ENCODE assay signal across 10 mouse cellular contexts in the genomic region with DNA sequence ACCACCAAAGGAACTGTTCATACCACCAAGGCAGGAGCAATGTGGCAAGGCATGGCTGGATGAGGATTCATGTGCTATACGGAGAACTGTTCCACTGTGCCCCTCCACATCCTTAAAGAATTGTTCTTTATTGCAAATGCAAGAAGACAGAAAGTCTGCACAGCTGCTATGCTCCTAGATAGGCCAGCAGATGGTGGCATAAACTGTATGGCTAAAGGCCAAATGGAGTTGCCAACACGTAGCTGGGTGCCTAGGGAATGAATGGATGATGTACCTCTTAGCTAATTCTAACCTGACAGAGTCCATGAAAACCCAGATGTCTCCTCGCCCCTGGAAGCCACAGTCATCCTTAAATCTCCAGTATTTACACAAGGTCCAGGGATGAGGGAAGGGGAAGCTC.
A peak's percentile ranks its signal among the peaks of the same experiment; 100 is the strongest.
DNase-seq lines count a peak whose midpoint lies in the region; ATAC-seq and TF ChIP-seq lines count a peak whose summit lies in the region.
"Had no signal": no experiment of that assay in that cellular context is flagged by ENCODE, and none has a peak within 500 bp of the region (broad histone marks: within the 10 kb centered on the region; RNA-seq: fewer than 3 reads in every experiment).

No protein-coding gene starts in this region.

- no peaks in the 10 kb centered on the region for H3K27me3 ChIP-seq in midbrain, postnatal 0 days (ENCODE audit: insufficient read depth, low read length)
- no peaks in the 10 kb centered on the region for H3K27me3 ChIP-seq in midbrain, embryonic 10.5 days (ENCODE audit: low read depth, poor library complexity, severe bottlenecking)
- no peaks in the 10 kb centered on the region for H3K27me3 ChIP-seq in liver, embryonic 12.5 days (replicated peaks)
- H3K27me3 ChIP-seq: stomach, embryonic 15.5 days had no signal

- peak; percentile 33; the same call in 1 of the 2 replicates for TF ChIP-seq CTCF in midbrain, postnatal 0 days (IDR thresholded peaks at IDR 0.05)

- H3K4me1 ChIP-seq in midbrain, postnatal 0 days (ENCODE audit: insufficient read depth, low read length): no peaks in the 10 kb centered on the region
- no peaks in the 10 kb centered on the region for H3K4me1 ChIP-seq in midbrain, embryonic 10.5 days
- no peaks in the 10 kb centered on the region for H3K4me1 ChIP-seq in liver, embryonic 12.5 days
- H3K4me1 ChIP-seq: stomach, embryonic 15.5 days had no signal

- H3K9me3 ChIP-seq in midbrain, postnatal 0 days (ENCODE audit: low read length): no peaks in the 10 kb centered on the region
- no peaks in the 10 kb centered on the region for H3K9me3 ChIP-seq in midbrain, embryonic 10.5 days (replicated peaks)
- no peaks in the 10 kb centered on the region for H3K9me3 ChIP-seq in liver, embryonic 12.5 days (replicated peaks)
- H3K9me3 ChIP-seq: stomach, embryonic 15.5 days had no signal

- H3K4me2 ChIP-seq in midbrain, postnatal 0 days (ENCODE audit: low read depth, low read length, poor library complexity, severe bottlenecking): no peak overlapping the region
- no peak overlapping the region for H3K4me2 ChIP-seq in liver, embryonic 12.5 days
- H3K4me2 ChIP-seq: stomach, embryonic 15.5 days had no signal

- ATAC-seq in cerebellum, adult (ENCODE audit: insufficient number of reproducible peaks, low FRiP score, low TSS enrichment): no peak
- ATAC-seq in midbrain, postnatal 0 days (ENCODE audit: low FRiP score): no peak; the same call in 1 of the 2 replicates
- no peak for ATAC-seq in liver, embryonic 12.5 days

- no peak overlapping the region for H3K4me3 ChIP-seq in midbrain, postnatal 0 days (ENCODE audit: low read depth, low read length)
- no peak overlapping the region for H3K4me3 ChIP-seq in midbrain, embryonic 10.5 days
- H3K4me3 ChIP-seq in liver, embryonic 12.5 days: no peak overlapping the region
- H3K4me3 ChIP-seq: stomach, embryonic 15.5 days had no signal

- H3K27ac ChIP-seq in midbrain, postnatal 0 days (ENCODE audit: low read depth, low read length): no peak overlapping the region
- no peak overlapping the region for H3K27ac ChIP-seq in midbrain, embryonic 10.5 days (replicated peaks)
- H3K27ac ChIP-seq in liver, embryonic 12.5 days: no peak overlapping the region
- H3K27ac ChIP-seq: stomach, embryonic 15.5 days had no signal

- H3K36me3 ChIP-seq in midbrain, postnatal 0 days (ENCODE audit: insufficient read depth, low read length): no peaks in the 10 kb centered on the region
- H3K36me3 ChIP-seq in midbrain, embryonic 10.5 days: no peaks in the 10 kb centered on the region
- H3K36me3 ChIP-seq in liver, embryonic 12.5 days: no peaks in the 10 kb centered on the region
- H3K36me3 ChIP-seq: stomach, embryonic 15.5 days had no signal

- H3K9ac ChIP-seq in midbrain, postnatal 0 days (replicated peaks; ENCODE audit: low read length, poor library complexity, severe bottlenecking): no peak overlapping the region
- no peak overlapping the region for H3K9ac ChIP-seq in liver, embryonic 12.5 days
- H3K9ac ChIP-seq: stomach, embryonic 15.5 days had no signal

- peak; percentile 3 for DNase-seq in cerebellum, adult 11-12 months
- peak; percentile 82 for DNase-seq in midbrain, postnatal 0 days (ENCODE audit: low spot score)
- no peak for DNase-seq in midbrain, embryonic 10.5 days (ENCODE audit: low spot score)
- peak; percentile 37 to 41 for DNase-seq in layer of hippocampus, postnatal 14 days (ENCODE audit: low spot score in 2 of 2)
- DNase-seq in right cerebral cortex, postnatal 25 days: peak; percentile 43
- DNase-seq in kidney, postnatal 4 days: no peak
- DNase-seq: heart, postnatal 36 days had no signal

- WGBS in midbrain, postnatal 0 days: 52% methylated on average over 3 of the region's 3 CpGs
- WGBS in midbrain, embryonic 10.5 days: 80% methylated on average over 3 of the region's 3 CpGs
- WGBS in liver, embryonic 12.5 days (ENCODE audit: insufficient replicate concordance): 48% methylated on average over 3 of the region's 3 CpGs

Comparison
In these comparisons a context has a peak if more than half of its experiments do, and no peak if none do; other contexts are left out.
1. DNase-seq: peak in cerebellum, adult 11-12 months (single experiment), midbrain, postnatal 0 days (single experiment), layer of hippocampus, postnatal 14 days (2 of 2) and right cerebral cortex, postnatal 25 days (single experiment); none in midbrain, embryonic 10.5 days (single experiment) and kidney, postnatal 4 days (0 of 2).